Mouse (Mus musculus) C3H10T1/2 (cell line): ENCODE data around the gene Rpl7l1. TPM values are rescaled to one million over a fixed set of nuclear protein-coding genes. Genes with fewer than 3 reads are reported as not detected.

Source experiments
- polyA plus RNA-seq, 2 experiments: library from polyadenylated mRNA; unstranded; fragments of >200 nt; fragmentation: generic; extraction: Trizol; gene quantifications; one replicate each; pipeline ENCODE4 v1.2.1; 2012; ENCODE audit warnings: missing spikeins in 2 of 2

Gene Rpl7l1
- polyA plus RNA-seq: 10 to 100 TPM; 34.7 to 71.1 TPM

GRCm38 (mm10) chr17:46782341-46783221, at the start of gene Rpl7l1:
TSS of gene Rpl7l1 (minus strand) at chr17:46782672.

GRCm38 (mm10) chr17:46772404-46773277, 9.8 kb downstream of the Rpl7l1 start, which contains the start of gene 2310039H08Rik:
TSS of gene 2310039H08Rik (plus strand) at chr17:46772635.

GRCm38 (mm10) chr17:46763544-46763943, 18.9 kb downstream of the Rpl7l1 start, which contains the start of gene Ptcra:
TSS of gene Ptcra (minus strand) at chr17:46763712.

GRCm38 (mm10) chr17:46751794-46752556, 30.5 kb downstream of the Rpl7l1 start, which contains the start of gene Cnpy3:
TSS of gene Cnpy3 (minus strand) at chr17:46752214.

GRCm38 (mm10) chr17:46728904-46729318, 53.6 kb downstream of the Rpl7l1 start, which contains the start of gene Gnmt:
TSS of gene Gnmt (minus strand) at chr17:46729168.

Other genes with a start within 250 kb of the Rpl7l1 start
- gene Cul9, start 236.3 kb downstream of the Rpl7l1 start, polyA plus RNA-seq: under 1 TPM; 0.07 to 0.85 TPM
- gene Srf, start 226.5 kb downstream of the Rpl7l1 start, polyA plus RNA-seq: 10 to 100 TPM; 32.8 to 34.6 TPM
- 1 to 10 TPM in 1 of 2 experiments, under 1 TPM in 1; 0.82 to 7.0 TPM for gene Ptk7, start 153.2 kb downstream of the Rpl7l1 start, polyA plus RNA-seq
- 10 to 100 TPM in 1 of 2 experiments, 1 to 10 TPM in 1; 6.4 to 23.3 TPM for gene Klc4, start 136.7 kb downstream of the Rpl7l1 start, polyA plus RNA-seq
- 100 to 1,000 TPM; 127 to 324 TPM for gene Mrpl2, start 136.4 kb downstream of the Rpl7l1 start, polyA plus RNA-seq
- gene Cul7, start 132.3 kb downstream of the Rpl7l1 start, polyA plus RNA-seq: 100 to 1,000 TPM in 1 of 2 experiments, 10 to 100 TPM in 1; 73.7 to 172 TPM
- 10 to 100 TPM; 30.8 to 53.1 TPM for gene Rrp36, start 108.3 kb downstream of the Rpl7l1 start, polyA plus RNA-seq
- gene Mea1, start 103.9 kb downstream of the Rpl7l1 start, polyA plus RNA-seq: 100 to 1,000 TPM; 206 to 222 TPM
- 100 to 1,000 TPM in 1 of 2 experiments, 10 to 100 TPM in 1; 71.0 to 103 TPM for gene Klhdc3, start 101.8 kb downstream of the Rpl7l1 start, polyA plus RNA-seq
- 100 to 1,000 TPM in 1 of 2 experiments, 10 to 100 TPM in 1; 79.4 to 109 TPM for gene Ppp2r5d, start 77.6 kb downstream of the Rpl7l1 start, polyA plus RNA-seq
- 10 to 100 TPM; 30.1 to 56.6 TPM for gene Pex6, start 71.2 kb downstream of the Rpl7l1 start, polyA plus RNA-seq
- gene Gnmt, start 53.5 kb downstream of the Rpl7l1 start, polyA plus RNA-seq: under 1 TPM; 0.30 to 0.38 TPM
- 10 to 100 TPM; 64.8 to 76.8 TPM for gene Cnpy3, start 30.5 kb downstream of the Rpl7l1 start, polyA plus RNA-seq
- gene Ptcra, start 19.0 kb downstream of the Rpl7l1 start, polyA plus RNA-seq: under 1 TPM; 0.07 to 0.11 TPM
- 100 to 1,000 TPM; 116 to 123 TPM for gene 2310039H08Rik, start 10.0 kb downstream of the Rpl7l1 start, polyA plus RNA-seq
- 1 to 10 TPM in 1 of 2 experiments, under 1 TPM in 1; 0.28 to 7.2 TPM for gene Bicral, start 75.8 kb upstream of the Rpl7l1 start, polyA plus RNA-seq
- 10 to 100 TPM; 51.3 to 59.2 TPM for gene Tbcc, start 108.0 kb upstream of the Rpl7l1 start, polyA plus RNA-seq
- gene Prph2, start 127.8 kb upstream of the Rpl7l1 start, polyA plus RNA-seq: under 1 TPM in 1 of 2 experiments, not detected in 1; 0.02 TPM
- 10 to 100 TPM in 1 of 2 experiments, 1 to 10 TPM in 1; 6.3 to 22.3 TPM for gene Ubr2, start 227.9 kb upstream of the Rpl7l1 start, polyA plus RNA-seq